Mouse (Mus musculus) liver, adult 2 months (tissue): ENCODE measurements around the gene A330070K13Rik.

Experiments
- CTCF ChIP-seq: fragments of 200-500 bp; IDR thresholded peaks from 2 replicates; pipeline ENCODE4 v1.5.1; 2011; ENCODE audit warnings: low read depth, low read length, control low read depth
- POLR2A ChIP-seq: fragments of 200-500 bp; IDR thresholded peaks from 2 replicates; pipeline ENCODE4 v1.6.1; 2011; ENCODE audit warnings: low read length, control low read depth; ENCODE audit not compliant: insufficient read depth; ENCODE audit errors: extremely low read depth

- TF ChIP-seq POLR2A = no peak
- no peak for TF ChIP-seq CTCF
Measured at GRCm38 (mm10) chr5:130363773-130364172, 20.7 kb downstream of the A330070K13Rik start.
